Mouse (Mus musculus): ENCODE data around the gene Ubac1. TPM values are rescaled to one million over a fixed set of nuclear protein-coding genes. Genes with fewer than 3 reads are reported as not detected.

Ubac1 gene
- 10 to 100 TPM; 52.1 to 53.0 TPM for total RNA-seq (2021)
- long read RNA-seq, experiment 1, transcript Ubac1-201 (10 exons, 1,852 nt) = major isoform, 44 of 69 reads
- long read RNA-seq, experiment 1, partial matches to known transcripts = 0 of 69 reads
- long read RNA-seq, experiment 1, other reads (novel, unspliced or antisense) = 25 of 69 reads
- long read RNA-seq, experiment 2, transcript Ubac1-201 (10 exons, 1,852 nt) = major isoform, 76 of 104 reads
- long read RNA-seq, experiment 2, partial matches to known transcripts = 3 of 104 reads
- long read RNA-seq, experiment 2, other reads (novel, unspliced or antisense) = 24 of 104 reads

DNA sequence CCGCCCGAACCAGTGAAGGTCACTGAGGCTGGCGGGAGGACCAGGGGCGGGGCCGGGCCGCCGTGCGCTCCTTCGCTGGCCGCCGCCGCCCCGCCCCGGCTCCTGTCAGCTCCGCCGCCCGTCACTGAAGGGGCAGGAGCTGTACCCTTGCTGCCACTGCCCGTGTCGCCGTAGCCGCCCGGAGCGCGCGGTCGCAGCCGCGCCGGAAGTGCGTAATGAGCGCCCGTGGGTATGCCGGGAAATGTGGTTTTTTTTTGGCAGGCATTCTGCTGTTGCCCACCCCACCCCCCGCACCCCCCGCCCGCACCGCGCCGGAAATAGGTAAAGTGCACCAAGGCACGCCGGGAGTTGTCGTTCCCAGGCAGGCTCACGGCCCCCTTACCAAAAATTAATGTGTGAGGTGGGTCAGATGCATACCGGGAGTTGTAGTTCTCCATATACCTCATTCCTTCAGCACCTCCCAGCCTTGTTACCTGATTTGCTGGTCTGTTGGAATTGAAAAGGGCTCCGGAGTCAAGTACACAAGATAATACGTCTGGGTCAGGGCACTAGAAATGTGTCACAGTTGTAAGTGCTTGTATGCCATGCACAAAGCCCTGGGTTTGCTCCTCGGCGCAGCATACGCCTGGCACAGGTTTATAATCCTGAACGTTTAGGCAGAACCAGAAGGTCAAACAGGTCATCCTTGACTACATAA lies at the start of gene Ubac1:
Ubac1 (minus strand) TSS at position 187 of the 697 bp plus-strand sequence.
- TF ChIP-seq CTCF (conservative IDR thresholded peaks at IDR 0.05) = 0 out of 2 replicates have a peak, but pooled peaks have one; percentile 15
- peak within 1 kb of the TSS; percentile 96 for H3K27ac ChIP-seq
- DNase-seq (ENCODE audit: low spot score in 2 of 2) = peak; percentile 91 to 93
- H3K4me3 ChIP-seq = peak within 1 kb of the TSS; percentile 95

- DNase-seq (ENCODE audit: low spot score in 2 of 2) = no peak
- no peak for TF ChIP-seq CTCF (conservative IDR thresholded peaks at IDR 0.05)
- no peak overlapping the region for H3K4me3 ChIP-seq
- peak overlapping the region; percentile 60; the same call in 1 of the 2 replicates for H3K27ac ChIP-seq
These were observed 47.0 kb upstream of the Ubac1 start for GRCm38 (mm10) chr2:26068592-26068991.

DNA sequence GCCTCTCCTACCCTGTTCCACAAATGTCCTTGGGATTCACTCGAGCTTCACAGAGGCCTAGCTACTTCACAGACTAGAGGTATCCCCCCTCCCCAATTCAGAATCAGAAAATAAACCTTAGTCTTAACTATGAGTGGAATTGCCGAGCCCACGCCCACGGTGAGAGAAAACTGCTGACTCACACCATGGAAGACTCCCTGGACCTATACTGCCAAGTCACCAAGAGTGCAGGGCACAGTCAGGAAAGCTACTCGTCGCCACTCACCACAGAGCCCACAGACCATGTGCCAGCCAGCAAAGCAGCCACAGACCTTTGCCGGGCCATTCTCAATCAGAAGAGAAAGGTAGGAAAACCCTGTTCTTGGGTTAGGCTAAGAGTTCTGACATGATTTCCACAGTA lies 46.6 kb upstream of the Ubac1 start:
- no peak overlapping the region for H3K4me3 ChIP-seq
- H3K27ac ChIP-seq = peak overlapping the region; percentile 60
- no peak for DNase-seq (ENCODE audit: low spot score in 2 of 2)
- no peak for TF ChIP-seq CTCF (conservative IDR thresholded peaks at IDR 0.05)

GRCm38 (mm10) chr2:26066527-26066926 lies 45.0 kb upstream of the Ubac1 start:
- no peak overlapping the region for H3K4me3 ChIP-seq
- no peak for TF ChIP-seq CTCF (conservative IDR thresholded peaks at IDR 0.05)
- peak; percentile 59 to 74 for DNase-seq (ENCODE audit: low spot score in 2 of 2)
- peak overlapping the region; percentile 60; the same call in 1 of the 2 replicates for H3K27ac ChIP-seq

GRCm38 (mm10) chr2:26062742-26063427 lies 41.3 kb upstream of the Ubac1 start:
- no peak for DNase-seq (ENCODE audit: low spot score in 2 of 2)
- H3K27ac ChIP-seq = no peak overlapping the region
- no peak overlapping the region for H3K4me3 ChIP-seq
- no peak for TF ChIP-seq CTCF (conservative IDR thresholded peaks at IDR 0.05)

- Histone ChIP-seq H3K27ac (no peak overlapping the region), H3K4me3 (no peak overlapping the region)
- no peak for TF ChIP-seq CTCF (conservative IDR thresholded peaks at IDR 0.05)
- DNase-seq (ENCODE audit: low spot score in 2 of 2) = no peak
These were observed 40.7 kb upstream of the Ubac1 start for GRCm38 (mm10) chr2:26062241-26062640.

GRCm38 (mm10) chr2:26061018-26061666 lies 39.6 kb upstream of the Ubac1 start:
- Histone ChIP-seq H3K4me3 (no peak overlapping the region), H3K27ac (no peak overlapping the region)
- TF ChIP-seq CTCF (conservative IDR thresholded peaks at IDR 0.05) = no peak
- peak in 1 of 2 experiments; percentile 52 for DNase-seq (ENCODE audit: low spot score in 2 of 2)

DNA sequence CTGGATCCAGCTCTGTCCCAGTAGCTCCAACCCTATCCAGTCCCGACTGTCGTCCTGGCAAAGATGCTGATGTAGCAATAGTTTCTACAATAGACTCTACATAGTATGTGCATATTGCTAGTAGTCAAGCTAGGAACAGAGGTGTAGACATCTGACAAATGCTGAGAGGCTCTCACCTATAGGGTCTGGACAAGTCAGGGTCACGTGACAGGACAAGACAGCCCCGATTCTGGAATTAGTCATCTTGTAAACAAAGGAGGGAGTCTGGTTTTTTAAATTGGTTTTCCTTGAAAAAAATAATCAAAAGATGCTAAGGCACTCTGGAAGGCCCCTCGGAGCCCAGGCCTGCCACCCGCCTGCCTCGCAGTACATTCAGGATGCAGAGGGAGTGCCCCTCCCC lies 35.5 kb upstream of the Ubac1 start:
- no peak for DNase-seq (ENCODE audit: low spot score in 2 of 2)
- TF ChIP-seq CTCF (conservative IDR thresholded peaks at IDR 0.05) = no peak
- Histone ChIP-seq H3K4me3 (no peak overlapping the region), H3K27ac (no peak overlapping the region)

DNA sequence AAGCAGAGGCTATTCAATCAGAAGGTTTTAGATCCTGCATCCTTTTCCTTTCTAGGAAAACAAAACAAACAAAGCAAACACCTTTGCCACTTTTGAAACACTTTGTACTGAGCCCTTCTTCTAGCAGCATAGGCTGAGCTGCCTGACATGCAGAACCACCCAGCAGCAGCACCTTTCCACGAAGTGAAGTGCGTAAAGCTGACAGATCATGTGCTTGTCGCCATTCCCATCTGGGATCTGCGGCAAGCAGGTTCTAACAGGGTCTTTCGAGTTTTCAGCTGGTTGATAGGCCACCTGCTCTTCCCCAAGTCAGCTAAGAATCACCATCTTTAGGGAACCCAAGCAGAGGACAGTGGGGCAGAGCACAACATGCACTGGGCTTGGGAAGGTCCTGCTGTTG lies 34.7 kb upstream of the Ubac1 start:
- no peak for DNase-seq (ENCODE audit: low spot score in 2 of 2)
- no peak for TF ChIP-seq CTCF (conservative IDR thresholded peaks at IDR 0.05)
- no peak overlapping the region for H3K4me3 ChIP-seq
- no peak overlapping the region for H3K27ac ChIP-seq

GRCm38 (mm10) chr2:26055747-26056102 lies 34.2 kb upstream of the Ubac1 start:
- no peak overlapping the region for H3K27ac ChIP-seq
- no peak overlapping the region for H3K4me3 ChIP-seq
- no peak for TF ChIP-seq CTCF (conservative IDR thresholded peaks at IDR 0.05)
- no peak for DNase-seq (ENCODE audit: low spot score in 2 of 2)

DNA sequence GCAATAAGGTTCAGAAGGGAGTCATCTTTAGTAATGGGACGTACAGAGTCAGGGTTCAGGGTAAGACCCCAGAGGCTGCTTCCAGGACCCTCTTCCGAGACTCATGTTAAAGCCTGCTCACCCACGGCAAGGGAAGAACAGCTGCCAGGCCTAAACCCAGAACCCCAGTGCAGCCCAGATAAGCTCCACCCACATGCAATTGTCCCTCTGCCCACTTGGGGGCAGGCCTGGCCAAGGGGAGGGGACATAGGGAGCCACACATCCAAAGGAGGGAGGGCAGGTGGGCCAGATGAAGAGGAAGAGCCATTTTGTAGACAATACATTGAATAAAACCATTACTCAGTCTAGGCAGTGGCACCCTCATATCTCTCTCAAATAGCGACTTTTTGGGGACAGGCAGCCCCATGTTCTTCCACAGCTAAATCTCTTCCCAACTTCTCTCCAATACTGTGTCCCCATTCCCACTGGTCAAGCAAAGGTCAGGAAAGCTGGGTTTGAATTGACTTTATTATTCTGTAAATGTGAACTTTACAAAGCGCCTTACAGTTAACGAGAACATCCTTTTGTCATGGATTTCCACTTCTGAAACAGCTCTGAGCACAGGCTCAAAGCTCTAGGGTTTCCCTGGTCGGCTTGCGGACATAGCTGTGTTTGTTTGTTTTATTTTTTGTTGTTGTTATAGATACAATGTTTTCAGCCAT lies 33.6 kb upstream of the Ubac1 start:
- peak; percentile 92 for TF ChIP-seq CTCF (conservative IDR thresholded peaks at IDR 0.05)
- no peak overlapping the region for H3K27ac ChIP-seq
- H3K4me3 ChIP-seq = no peak overlapping the region
- peak; percentile 67 to 69 for DNase-seq (ENCODE audit: low spot score in 2 of 2)

- no peak for TF ChIP-seq CTCF (conservative IDR thresholded peaks at IDR 0.05)
- Histone ChIP-seq H3K4me3 (no peak overlapping the region), H3K27ac (no peak overlapping the region)
- no peak for DNase-seq (ENCODE audit: low spot score in 2 of 2)
These were observed 31.3 kb upstream of the Ubac1 start for GRCm38 (mm10) chr2:26052806-26053205.

All from layer of hippocampus, adult 2 months (tissue).